Mouse (Mus musculus) left cerebral cortex, adult 8-10 months (tissue): ENCODE results near the gene Klhdc4. TPM values are rescaled to one million over a fixed set of nuclear protein-coding genes. Genes with fewer than 3 reads are reported as not detected.

ENCODE experiments used
- DNase-seq, 2 experiments: peaks; one replicate each; pipeline ENCODE4 v3.0.0; 2022; ENCODE audit warnings: low spot score in 2 of 2
- total RNA-seq, 4 experiments: library from RNA; stranded (reverse); gene quantifications; 2 replicates each; pipeline ENCODE4 v1.2.4; 2022

Klhdc4 gene
- total RNA-seq, 4 experiments from 2014 or later, result 28.9 to 35.0 (median 32.2) TPM

DNA sequence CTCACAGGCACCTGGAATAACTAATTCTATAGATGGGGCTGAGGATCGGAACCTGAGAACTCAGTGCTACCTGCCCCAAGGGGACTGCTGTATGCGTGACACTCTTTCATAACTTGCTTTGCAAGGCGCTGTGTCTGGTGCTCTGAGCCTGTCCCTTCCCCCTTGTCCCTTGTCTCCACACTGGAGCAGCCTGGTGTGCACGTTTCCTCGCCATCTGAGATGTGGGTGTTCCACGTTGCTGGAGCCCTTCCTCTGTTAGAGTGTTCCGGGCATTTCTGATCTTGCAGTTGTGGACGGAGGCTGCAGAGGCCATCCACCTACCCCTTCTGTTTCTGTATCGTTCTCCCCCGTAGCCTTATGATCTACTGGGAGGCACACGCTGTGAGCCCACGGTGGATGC, 70.9 kb downstream of the Klhdc4 start:
- no peak for DNase-seq

DNA sequence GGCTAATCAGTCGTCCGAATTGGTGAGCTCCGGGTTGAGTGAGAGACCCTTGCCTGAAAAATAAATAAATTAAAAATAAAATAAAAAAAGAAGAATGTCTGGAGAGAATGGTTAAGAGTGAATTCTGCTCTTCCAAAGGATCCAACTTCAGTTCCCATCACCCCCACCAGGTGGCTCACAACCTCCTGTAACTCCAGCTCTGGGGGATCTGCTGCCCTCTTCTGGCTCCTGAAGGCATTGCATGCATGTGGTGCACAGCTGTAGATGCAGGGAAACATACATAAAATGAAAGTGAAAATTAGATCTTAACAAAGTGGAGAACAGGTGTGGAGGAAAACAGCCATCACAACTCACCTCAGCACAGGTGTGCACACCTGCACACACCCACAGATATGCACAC, 78.0 kb downstream of the Klhdc4 start:
- DNase-seq, result peak in 1 of 2 experiments; percentile 43

DNA sequence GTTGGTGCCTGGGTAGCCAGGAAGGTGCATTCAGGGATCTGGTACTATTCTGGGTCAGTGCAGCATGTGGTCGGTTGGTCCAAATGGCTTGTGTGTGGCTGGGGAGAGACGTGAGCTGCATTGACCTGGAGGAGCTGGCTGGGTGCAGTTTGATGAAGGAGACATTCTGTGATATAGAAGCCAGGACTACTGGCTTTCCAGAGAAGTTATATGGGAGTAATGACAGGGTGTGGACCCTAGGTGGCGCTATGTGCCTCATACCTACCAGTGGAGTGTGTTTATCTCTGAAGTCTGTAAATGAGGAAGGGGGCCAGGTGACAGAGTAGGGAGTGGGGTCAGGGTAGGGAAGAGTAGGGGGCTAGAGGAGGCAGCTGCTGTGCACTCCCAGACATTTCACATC, 78.9 kb downstream of the Klhdc4 start:
- DNase-seq, result no peak

DNA sequence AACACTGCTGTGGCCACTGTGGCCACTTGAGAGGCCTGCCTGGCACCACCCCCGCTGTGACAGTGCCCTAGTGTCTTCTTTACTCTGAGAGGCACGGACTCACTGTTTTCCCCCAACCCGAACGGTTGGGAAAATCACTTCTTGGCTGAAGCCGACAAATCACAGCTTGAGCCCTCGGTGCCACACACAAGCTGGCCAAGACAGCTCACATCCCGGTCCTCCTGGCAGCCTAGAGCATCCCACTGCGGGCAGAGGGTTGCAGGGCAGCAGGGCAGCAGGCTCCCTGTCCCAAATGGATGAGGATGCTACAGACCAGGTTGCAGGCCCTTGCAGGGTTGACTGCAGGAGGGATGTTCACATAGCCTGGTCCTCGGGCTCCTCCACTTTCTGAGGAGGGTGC, 79.9 kb downstream of the Klhdc4 start:
- no peak for DNase-seq

Other genes with a start within 250 kb of the Klhdc4 start
- gene Map1lc3b, start 239.2 kb downstream of the Klhdc4 start, total RNA-seq, result 100 to 1,000 TPM; 159 to 187 (median 173) TPM
- 10 to 100 TPM; 68.6 to 73.0 (median 70.5) TPM for gene Zcchc14, start 176.7 kb downstream of the Klhdc4 start, total RNA-seq
- 100 to 1,000 TPM; 260 to 302 (median 279) TPM for gene Jph3, start 99.9 kb downstream of the Klhdc4 start, total RNA-seq
- gene Slc7a5, start 78.1 kb upstream of the Klhdc4 start, total RNA-seq, result 10 to 100 TPM; 57.0 to 73.5 (median 61.5) TPM
- gene Car5a, start 115.3 kb upstream of the Klhdc4 start, total RNA-seq, result under 1 TPM in 1 of 4 experiments, not detected in 3; 0.53 TPM
- 10 to 100 TPM; 26.1 to 35.5 (median 27.9) TPM for gene Banp, start 120.2 kb upstream of the Klhdc4 start, total RNA-seq